Mouse (Mus musculus) lung, postnatal 0 days (tissue): ENCODE data around the gene Micu1. TPM values are rescaled to one million over a fixed set of nuclear protein-coding genes. Genes with fewer than 3 reads are reported as not detected.

Experiments
- ATAC-seq: fragments of 200-750 bp; cut with Nextera tagmentation; 2 replicates; pipeline ENCODE4 v1.8.0; 2017; ENCODE audit warnings: moderate library complexity
- DNase-seq: peaks from one replicate; pipeline ENCODE4 v3.0.0-alpha.2; 2016; ENCODE audit warnings: low spot score
- H3K27ac ChIP-seq: fragments of 300-500 bp; sonication (generic); 2 replicates; pipeline ENCODE4 v1.5.1; 2014; ENCODE audit warnings: antibody characterized with exemption, mild to moderate bottlenecking, low read length, mixed read lengths
- H3K27me3 ChIP-seq: fragments of 300-500 bp; sonication (generic); replicated peaks from 2 replicates; pipeline ENCODE4 v1.6.1; 2014; ENCODE audit warnings: low read length, mixed read lengths; ENCODE audit not compliant: insufficient read depth
- H3K36me3 ChIP-seq: fragments of 300-500 bp; sonication (generic); 2 replicates; pipeline ENCODE4 v1.6.1; 2014; ENCODE audit warnings: low read length, mixed read lengths; ENCODE audit not compliant: insufficient read depth
- H3K4me1 ChIP-seq: fragments of 300-500 bp; sonication (generic); 2 replicates; pipeline ENCODE4 v1.6.1; 2014; ENCODE audit warnings: antibody characterized with exemption, low read depth, low read length, mixed read lengths; ENCODE audit not compliant: insufficient read depth
- H3K4me2 ChIP-seq: fragments of 300-500 bp; sonication (generic); replicated peaks from 2 replicates; pipeline ENCODE4 v1.6.1; 2014; ENCODE audit warnings: low read depth, mild to moderate bottlenecking, low read length, moderate library complexity, mixed read lengths
- H3K4me3 ChIP-seq: fragments of 300-500 bp; sonication (generic); 2 replicates; pipeline ENCODE4 v1.5.1; 2014; ENCODE audit warnings: low read depth, low read length
- H3K9ac ChIP-seq: fragments of 300-500 bp; sonication (generic); replicated peaks from 2 replicates; pipeline ENCODE4 v1.6.1; 2014; ENCODE audit warnings: low read depth, mild to moderate bottlenecking
- H3K9me3 ChIP-seq: fragments of 300-500 bp; sonication (generic); 2 replicates; pipeline ENCODE4 v1.6.1; 2016; ENCODE audit warnings: low read length, mixed read lengths
- CTCF ChIP-seq: IDR thresholded peaks from 2 replicates; pipeline ENCODE4 v1.5.1; 2016; ENCODE audit warnings: antibody characterized with exemption, mild to moderate bottlenecking
- EP300 ChIP-seq: IDR thresholded peaks from 2 replicates; pipeline ENCODE4 v1.6.1; 2016; ENCODE audit warnings: antibody characterized with exemption, mild to moderate bottlenecking, control low read depth
- WGBS: fragments of 180-500 bp; shearing (Covaris S2); extraction: QIAGEN DNeasy Blood & Tissue Kit; methylation state at CpG from one replicate; pipeline ENCODE4 v1.1.7; 2014; 5-methylcytosine and 5-hydroxymethylcytosine counted together
- polyA plus RNA-seq: library from polyadenylated mRNA; unstranded; fragments of >200 nt; fragmentation: Nextera tagmentation; extraction: Ambion mirVana; gene quantifications from 2 replicates; pipeline ENCODE4 v1.2.1, GENCODE M21; 2015

Micu1 gene
- polyA plus RNA-seq, 1 experiment from 2014 or later, result 57.0 TPM

DNA sequence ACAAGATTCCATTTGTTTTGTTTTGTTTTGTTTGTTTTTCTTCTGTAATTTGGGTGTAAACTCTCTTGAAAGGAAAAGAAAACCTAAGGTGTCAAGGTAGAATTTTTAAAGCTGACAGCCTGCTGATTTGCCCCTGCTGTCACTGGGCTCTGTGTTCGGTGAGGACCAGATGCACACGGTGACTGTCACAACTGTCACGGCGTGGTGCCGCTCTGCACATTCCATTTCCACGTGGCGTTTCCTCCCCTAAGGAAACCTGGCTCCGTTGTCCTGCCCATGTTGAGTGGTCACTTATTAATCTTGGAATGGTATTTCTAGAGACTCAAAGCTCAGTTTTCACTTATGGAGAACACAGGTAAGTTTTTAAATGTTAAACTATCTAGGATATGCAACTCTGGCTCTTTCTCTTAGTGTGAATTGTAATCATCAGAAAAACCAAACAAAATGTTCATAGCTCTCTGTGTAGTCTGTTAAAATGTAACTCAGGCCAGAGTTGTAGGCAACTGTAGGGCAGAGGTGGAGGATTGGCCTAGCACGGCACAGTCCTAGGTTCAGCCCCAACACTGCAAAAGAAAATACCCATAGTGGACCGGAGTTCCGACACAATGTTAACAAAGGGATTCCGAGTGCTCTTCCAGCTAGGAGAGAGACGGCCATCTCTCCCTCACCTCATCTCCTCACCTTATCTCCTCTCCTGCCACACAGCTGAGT, 66.2 kb downstream of the Micu1 start:
- Histone ChIP-seq H3K4me1 (no peaks in the 10 kb centered on the region), H3K4me2 (no peak overlapping the region), H3K27me3 (no peaks in the 10 kb centered on the region), H3K36me3 (no peaks in the 10 kb centered on the region), H3K27ac (no peak overlapping the region), H3K9ac (no peak overlapping the region), H3K9me3 (no peaks in the 10 kb centered on the region), H3K4me3 (no peak overlapping the region)
- TF ChIP-seq EP300, result no peak
- TF ChIP-seq CTCF, result no peak
- no peak for ATAC-seq
- no peak for DNase-seq
- 49% methylated on average over 13 of the region's 13 CpGs for WGBS

DNA sequence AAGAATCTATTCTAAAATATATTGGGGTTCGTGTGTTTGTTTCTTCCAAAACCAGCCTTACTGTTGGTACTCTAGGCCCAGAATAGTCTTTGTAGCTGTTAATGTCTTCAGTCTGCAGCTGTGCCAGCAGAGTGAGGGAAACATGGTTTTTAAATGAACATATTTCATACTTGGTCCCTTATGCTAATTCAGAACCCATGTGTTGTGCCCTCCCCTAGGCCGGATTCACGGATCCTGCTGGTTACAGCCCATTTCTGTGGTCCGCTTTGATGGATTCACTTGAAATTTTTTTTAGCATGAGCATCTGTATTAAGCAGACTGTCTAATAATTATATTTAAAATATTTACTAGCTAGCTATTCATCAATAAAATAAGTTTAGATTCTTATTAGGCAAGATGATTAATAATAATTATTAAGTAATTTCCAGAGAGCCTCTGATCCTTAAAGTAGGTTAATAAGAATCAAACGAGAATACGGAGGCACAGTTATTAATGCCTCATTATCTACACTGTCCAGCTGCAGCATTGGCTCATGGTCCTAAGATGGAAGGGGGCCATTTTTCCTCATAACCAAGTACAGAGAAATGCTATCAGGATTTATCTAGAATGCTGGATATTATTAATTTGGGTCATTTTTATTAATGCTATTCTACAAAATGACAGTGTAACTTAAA, 69.2 kb downstream of the Micu1 start:
- no peak for DNase-seq
- Histone ChIP-seq H3K36me3 (no peaks in the 10 kb centered on the region; the same call in 1 of the 2 replicates), H3K9me3 (no peaks in the 10 kb centered on the region), H3K4me3 (no peak overlapping the region), H3K27me3 (no peaks in the 10 kb centered on the region), H3K4me2 (no peak overlapping the region), H3K4me1 (no peaks in the 10 kb centered on the region), H3K9ac (no peak overlapping the region), H3K27ac (no peak overlapping the region)
- no peak for TF ChIP-seq CTCF
- TF ChIP-seq EP300, result no peak
- WGBS, result 82% methylated on average over 6 of the region's 6 CpGs
- no peak for ATAC-seq

GRCm38 (mm10) chr10:59772049-59772397, 69.7 kb downstream of the Micu1 start:
- no peaks in the 10 kb centered on the region; the same call in 1 of the 2 replicates for H3K36me3 ChIP-seq
- ATAC-seq (no peak), DNase-seq (no peak)
- H3K27ac ChIP-seq, result no peak overlapping the region
- H3K4me1 ChIP-seq, result no peaks in the 10 kb centered on the region
- TF ChIP-seq EP300, result no peak
- no peak for TF ChIP-seq CTCF
- H3K27me3 ChIP-seq, result no peaks in the 10 kb centered on the region
- WGBS, result 78% methylated on average over 2 of the region's 2 CpGs
- no peak overlapping the region for H3K4me3 ChIP-seq
- no peak overlapping the region for H3K4me2 ChIP-seq
- H3K9ac ChIP-seq, result no peak overlapping the region
- H3K9me3 ChIP-seq, result no peaks in the 10 kb centered on the region

DNA sequence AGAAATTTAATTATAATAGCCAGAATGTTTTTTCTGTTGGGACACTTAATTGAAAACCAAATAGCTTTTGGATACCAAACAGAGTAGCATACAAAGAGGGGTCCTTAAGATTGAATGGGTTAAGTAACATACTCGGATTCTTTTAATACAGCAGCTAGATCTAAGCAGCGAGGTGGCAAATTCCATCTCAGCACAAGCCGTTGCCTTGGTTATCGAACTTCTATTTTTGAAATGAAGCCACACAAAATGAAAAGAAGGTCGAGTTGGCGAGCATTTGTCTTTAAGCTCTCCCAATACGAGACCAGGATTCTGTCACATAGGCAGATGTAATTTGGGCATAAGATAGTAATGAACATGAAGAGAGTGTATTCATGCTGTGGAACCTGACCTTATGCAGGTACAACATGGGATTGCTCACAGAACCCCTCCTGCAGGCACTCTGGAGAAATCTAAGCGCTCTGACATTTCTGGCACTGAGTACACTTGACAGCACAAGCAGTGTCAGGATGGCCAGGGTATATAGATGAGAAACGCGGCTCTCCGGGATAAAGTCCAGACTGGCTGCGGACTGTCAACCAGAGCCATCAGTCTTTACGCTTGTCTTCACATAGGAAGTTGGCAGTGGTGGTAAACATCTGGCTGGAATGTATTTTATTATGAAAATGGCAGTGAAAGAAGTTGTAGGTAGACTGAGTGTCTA, 71.3 kb downstream of the Micu1 start:
- Histone ChIP-seq H3K9me3 (no peaks in the 10 kb centered on the region), H3K9ac (no peak overlapping the region), H3K4me3 (no peak overlapping the region), H3K36me3 (no peaks in the 10 kb centered on the region; the same call in 1 of the 2 replicates), H3K4me1 (no peaks in the 10 kb centered on the region), H3K4me2 (no peak overlapping the region), H3K27me3 (no peaks in the 10 kb centered on the region), H3K27ac (no peak overlapping the region)
- ATAC-seq (no peak), DNase-seq (no peak)
- TF ChIP-seq CTCF (no peak), EP300 (no peak)
- 85% methylated on average over 13 of the region's 13 CpGs for WGBS

DNA sequence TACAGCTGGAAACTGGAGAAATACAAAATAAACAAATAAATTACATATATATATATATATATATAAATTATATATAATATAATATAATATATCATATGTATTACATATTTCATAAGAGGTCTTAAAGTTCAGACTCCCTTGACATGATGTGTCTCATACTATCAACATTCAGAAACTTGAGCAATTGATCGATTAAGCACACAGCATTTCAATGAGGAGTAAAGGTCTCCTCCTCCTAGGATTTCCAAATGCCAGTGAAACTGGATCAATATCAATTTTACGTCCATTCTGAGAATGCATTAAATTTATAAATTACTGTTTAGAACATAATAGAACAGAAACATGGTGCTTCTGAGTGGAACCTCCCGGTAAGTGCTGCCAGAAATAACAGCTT, 71.9 kb downstream of the Micu1 start:
- Histone ChIP-seq H3K9ac (no peak overlapping the region), H3K27ac (no peak overlapping the region), H3K4me3 (no peak overlapping the region), H3K9me3 (no peaks in the 10 kb centered on the region), H3K4me2 (no peak overlapping the region), H3K36me3 (no peaks in the 10 kb centered on the region; the same call in 1 of the 2 replicates), H3K27me3 (no peaks in the 10 kb centered on the region), H3K4me1 (no peaks in the 10 kb centered on the region)
- TF ChIP-seq EP300 (no peak), CTCF (no peak)
- ATAC-seq (no peak), DNase-seq (no peak)
- 83% methylated on average over 3 of the region's 3 CpGs for WGBS

- ATAC-seq, result peak; percentile 89
- Histone ChIP-seq H3K4me1 (no peaks in the 10 kb centered on the region), H3K36me3 (no peaks in the 10 kb centered on the region; the same call in 1 of the 2 replicates), H3K27ac (peak overlapping the region; percentile 51; the same call in 1 of the 2 replicates), H3K4me2 (no peak overlapping the region), H3K27me3 (no peaks in the 10 kb centered on the region), H3K9ac (no peak overlapping the region), H3K9me3 (no peaks in the 10 kb centered on the region), H3K4me3 (no peak overlapping the region)
- 36% methylated on average over 3 of the region's 3 CpGs for WGBS
- TF ChIP-seq EP300 (no peak), CTCF (no peak)
- peak; percentile 88 for DNase-seq
Observed at GRCm38 (mm10) chr10:59777246-59777645, 75.0 kb downstream of the Micu1 start.
